Mouse (Mus musculus) heart, adult 11 months (tissue): ENCODE results near the gene Pigp.
A peak's percentile ranks its signal among the peaks of the same experiment; 100 is the strongest.

Experiments used
- DNase-seq: peaks from one replicate; pipeline ENCODE4 v3.0.0; 2022

Gene Pigp

DNA sequence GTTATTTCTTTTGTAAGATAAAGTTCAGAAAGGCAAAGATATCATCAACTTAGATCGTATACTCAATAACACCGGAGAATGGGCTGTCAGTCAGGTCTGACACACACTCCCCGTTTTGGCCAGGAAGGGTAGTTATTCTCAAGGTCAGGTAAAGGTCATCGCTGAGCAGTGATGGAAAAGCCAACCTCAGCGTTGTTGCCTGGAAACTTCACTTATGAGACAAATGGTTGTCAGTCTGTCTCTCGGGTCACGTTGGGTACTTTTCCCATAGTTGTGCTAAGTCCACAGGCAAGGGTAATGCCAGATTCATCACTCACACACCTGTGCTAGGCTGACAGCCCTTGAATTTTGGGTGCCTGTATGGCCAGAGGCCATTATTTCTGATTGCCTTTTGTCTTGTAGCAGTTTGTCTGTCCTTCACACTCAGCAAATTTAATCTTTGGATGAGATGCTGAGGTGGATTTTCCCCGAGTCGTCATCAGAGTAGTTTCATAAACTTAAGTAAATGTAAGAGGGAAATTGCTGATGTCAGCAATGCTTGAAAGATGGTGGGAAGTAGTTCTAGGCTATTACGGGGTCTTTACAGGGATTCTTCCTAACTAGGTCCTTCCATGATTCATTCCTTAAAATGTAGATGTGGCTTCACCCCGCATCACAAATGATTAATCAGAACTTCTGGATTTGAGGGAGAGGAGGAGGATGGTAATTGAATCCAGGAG lies 14.7 kb downstream of the Pigp start:
- DNase-seq, result peak; percentile 73

- DNase-seq, result peak; percentile 51
These were observed 15.6 kb downstream of the Pigp start for GRCm38 (mm10) chr16:94356046-94356445.

GRCm38 (mm10) chr16:94354450-94354849 lies 17.2 kb downstream of the Pigp start:
- peak; percentile 90 for DNase-seq

- DNase-seq, result peak; percentile 66
These were observed 21.4 kb downstream of the Pigp start for GRCm38 (mm10) chr16:94350287-94350677.

GRCm38 (mm10) chr16:94349588-94350286 lies 21.9 kb downstream of the Pigp start:
- peak; percentile 76 for DNase-seq

GRCm38 (mm10) chr16:94348779-94349178 lies 22.9 kb downstream of the Pigp start:
- peak; percentile 81 for DNase-seq

DNA sequence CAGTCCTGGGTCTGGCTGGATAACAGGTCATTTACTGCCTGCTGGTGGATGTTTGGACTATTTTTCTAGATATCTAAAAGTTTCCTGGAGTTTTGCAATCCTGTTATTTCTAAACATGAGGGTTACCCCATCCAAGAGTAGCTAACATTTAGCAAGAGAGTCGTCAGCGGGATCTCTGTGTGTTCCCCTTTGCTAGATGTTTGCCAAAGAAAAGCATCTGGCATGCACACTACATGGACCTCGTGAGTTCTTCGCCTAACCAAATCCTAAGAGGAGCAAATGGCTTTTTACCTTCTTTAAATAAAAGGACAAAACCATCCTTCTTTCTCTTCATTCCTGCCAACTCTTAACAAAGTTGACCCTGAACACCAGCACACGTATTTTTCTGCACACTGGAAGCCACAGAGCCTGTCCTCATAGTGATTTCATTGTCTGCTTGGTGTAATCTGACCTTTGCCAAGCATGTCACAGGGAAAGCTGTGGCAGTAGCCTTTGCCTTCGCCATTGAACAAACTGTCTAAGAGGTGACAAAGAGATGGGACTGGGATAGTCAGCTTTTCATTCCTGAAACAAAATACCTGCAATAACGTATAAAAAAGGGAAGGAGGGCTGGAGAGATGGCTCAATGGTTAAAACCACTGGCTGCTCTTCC lies 24.4 kb downstream of the Pigp start:
- DNase-seq, result peak; percentile 82

DNA sequence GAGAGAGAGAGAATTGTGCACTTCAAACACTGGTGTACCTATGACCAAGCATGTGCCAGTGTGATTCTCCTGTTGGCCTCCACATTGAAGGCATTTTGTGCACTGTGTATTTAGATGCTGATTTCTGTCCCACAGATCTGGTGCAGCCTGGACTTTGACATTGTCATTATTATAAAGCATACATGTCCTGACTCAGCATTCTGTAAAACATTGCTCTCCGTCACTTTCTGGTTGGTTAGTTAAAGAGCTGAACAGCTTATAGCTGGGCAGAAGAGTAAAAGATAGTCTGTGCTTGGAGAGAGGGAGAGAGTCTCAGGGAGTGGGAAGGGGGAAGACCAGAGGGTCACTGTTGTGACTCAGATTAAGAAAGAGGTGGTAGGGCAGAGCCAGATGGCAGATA lies 25.9 kb downstream of the Pigp start:
- peak; percentile 27 for DNase-seq

GRCm38 (mm10) chr16:94339164-94340160 lies 32.2 kb downstream of the Pigp start:
- DNase-seq, result peak; percentile 64

DNA sequence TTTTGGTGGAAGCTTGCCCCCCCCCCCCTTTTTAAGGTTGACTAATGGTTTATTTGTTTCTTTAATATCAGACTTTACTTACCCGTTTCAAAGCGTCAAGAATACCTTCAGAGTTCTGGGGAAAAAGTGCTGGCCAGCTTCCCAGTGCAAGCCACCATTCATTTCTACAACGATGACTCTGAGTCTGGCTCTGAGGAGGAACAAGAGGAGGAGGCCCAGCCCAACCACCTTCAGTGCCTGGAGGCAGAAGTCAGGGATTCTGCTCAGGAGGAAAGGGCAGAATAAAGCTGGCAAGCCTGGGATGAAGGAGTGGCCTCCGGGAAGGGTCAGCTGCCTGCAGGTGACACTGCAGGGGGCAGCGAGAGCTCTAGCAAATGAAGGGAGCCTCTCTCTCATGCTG lies 36.0 kb downstream of the Pigp start:
- DNase-seq, result no peak

DNA sequence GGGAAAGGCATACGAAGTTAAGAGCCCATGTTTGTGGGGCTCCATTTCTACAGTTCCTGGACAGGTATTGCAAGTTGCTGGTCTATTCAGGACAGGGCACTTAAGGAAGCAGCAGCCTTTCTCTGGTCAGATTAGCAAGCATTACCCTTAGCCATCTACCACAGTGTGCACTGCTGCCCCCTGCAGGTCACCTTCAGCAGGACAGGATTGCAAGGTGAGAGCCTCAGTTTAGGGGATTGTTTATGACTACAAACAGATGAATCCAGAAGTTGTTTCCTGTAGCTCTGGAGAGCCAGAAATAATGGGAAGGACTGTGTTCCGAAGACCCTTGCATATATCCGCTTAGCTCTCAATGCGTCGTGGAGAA lies 39.8 kb downstream of the Pigp start:
- peak; percentile 92 for DNase-seq

- DNase-seq, result no peak
These were observed 40.3 kb downstream of the Pigp start for GRCm38 (mm10) chr16:94331233-94331885.

DNA sequence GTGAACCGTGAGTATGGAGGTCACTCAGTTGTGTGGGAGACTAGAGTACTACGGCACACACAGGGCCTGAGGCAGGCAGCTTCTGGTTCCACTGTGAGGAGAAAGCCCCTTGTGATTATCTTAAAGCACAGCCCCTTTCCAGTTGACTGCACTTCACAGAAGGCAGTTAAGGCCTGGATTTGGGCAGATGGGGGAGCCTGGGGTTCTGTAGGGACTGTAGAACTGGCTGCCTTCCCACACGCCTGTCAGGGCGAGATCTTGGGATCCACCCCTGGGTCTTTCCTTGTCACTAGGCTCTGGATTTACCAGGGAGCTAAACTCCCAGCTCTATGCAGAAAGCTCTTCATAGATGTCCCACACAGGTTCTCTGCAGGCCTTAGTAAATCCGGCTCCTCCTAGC lies 41.2 kb downstream of the Pigp start:
- DNase-seq, result peak; percentile 88

GRCm38 (mm10) chr16:94328881-94329867 lies 42.5 kb downstream of the Pigp start:
- DNase-seq, result no peak

- DNase-seq, result peak; percentile 99
These were observed 43.6 kb downstream of the Pigp start, which contains the start of gene Ripply3 for GRCm38 (mm10) chr16:94327781-94328711. TSS of gene Ripply3 (plus strand) at chr16:94328420.

DNA sequence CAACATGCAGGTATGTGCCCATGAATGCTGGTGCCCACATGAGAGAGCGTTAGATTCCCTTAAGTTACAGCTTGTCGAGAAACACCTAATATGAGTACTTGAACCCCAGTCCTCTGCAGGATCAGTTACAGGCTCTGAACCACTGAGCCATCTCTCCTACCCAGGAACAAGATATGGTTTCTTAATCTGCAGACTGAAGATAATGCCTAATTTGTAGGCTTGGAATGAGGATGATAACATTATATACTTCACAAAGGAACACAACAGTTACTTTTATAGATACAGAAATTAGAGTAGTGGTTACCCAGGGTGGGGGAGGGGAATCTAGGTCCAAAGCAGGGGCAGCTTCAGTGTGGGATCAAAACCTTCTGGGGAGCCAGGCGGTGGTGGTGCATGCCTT lies 45.6 kb downstream of the Pigp start:
- DNase-seq, result no peak

DNA sequence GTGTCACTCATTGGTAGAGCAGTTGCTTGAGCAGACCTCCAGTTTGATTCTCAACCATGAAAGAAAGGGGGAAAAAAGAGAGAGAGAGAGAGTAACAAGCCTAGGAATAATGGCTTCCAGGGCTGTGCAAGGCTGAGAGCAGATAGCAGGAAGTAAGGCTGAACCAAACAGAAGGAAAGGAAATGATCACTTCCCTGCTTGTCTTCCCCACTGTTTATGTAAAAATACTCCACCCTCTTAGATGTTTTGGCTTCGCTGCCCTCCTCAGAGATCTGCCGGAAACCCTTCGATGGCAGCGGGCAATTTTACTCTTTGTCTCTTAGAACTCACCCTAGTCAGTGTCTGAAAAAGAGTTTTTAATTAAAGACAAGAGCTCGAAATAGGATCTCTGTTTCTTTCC lies 48.0 kb downstream of the Pigp start:
- DNase-seq, result no peak

DNA sequence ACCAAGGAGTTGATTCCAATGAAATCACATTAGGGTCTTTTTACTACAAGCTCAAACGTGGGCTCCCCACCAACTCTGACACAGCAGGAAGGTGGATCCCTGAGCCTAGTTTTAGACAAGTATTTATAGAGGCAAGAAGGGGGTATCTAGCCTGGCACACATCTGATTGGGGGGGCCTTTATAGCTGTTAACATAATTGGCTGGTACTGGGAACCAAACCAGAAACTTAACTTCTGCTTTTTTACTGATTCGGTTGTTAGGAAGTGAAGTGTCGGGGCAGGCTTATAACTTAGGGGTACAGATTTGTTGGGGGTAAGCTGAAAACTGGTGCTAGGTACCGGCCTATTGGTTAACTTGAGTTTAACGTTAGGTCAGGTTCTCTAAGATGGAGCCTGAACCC lies 51.4 kb downstream of the Pigp start:
- no peak for DNase-seq

GRCm38 (mm10) chr16:94317752-94318151 lies 53.9 kb downstream of the Pigp start:
- DNase-seq, result peak; percentile 98

GRCm38 (mm10) chr16:94315215-94315614 lies 56.4 kb downstream of the Pigp start:
- DNase-seq, result no peak
